Mouse (Mus musculus): ENCODE results near the gene Fzr1.

The Fzr1 gene

DNA sequence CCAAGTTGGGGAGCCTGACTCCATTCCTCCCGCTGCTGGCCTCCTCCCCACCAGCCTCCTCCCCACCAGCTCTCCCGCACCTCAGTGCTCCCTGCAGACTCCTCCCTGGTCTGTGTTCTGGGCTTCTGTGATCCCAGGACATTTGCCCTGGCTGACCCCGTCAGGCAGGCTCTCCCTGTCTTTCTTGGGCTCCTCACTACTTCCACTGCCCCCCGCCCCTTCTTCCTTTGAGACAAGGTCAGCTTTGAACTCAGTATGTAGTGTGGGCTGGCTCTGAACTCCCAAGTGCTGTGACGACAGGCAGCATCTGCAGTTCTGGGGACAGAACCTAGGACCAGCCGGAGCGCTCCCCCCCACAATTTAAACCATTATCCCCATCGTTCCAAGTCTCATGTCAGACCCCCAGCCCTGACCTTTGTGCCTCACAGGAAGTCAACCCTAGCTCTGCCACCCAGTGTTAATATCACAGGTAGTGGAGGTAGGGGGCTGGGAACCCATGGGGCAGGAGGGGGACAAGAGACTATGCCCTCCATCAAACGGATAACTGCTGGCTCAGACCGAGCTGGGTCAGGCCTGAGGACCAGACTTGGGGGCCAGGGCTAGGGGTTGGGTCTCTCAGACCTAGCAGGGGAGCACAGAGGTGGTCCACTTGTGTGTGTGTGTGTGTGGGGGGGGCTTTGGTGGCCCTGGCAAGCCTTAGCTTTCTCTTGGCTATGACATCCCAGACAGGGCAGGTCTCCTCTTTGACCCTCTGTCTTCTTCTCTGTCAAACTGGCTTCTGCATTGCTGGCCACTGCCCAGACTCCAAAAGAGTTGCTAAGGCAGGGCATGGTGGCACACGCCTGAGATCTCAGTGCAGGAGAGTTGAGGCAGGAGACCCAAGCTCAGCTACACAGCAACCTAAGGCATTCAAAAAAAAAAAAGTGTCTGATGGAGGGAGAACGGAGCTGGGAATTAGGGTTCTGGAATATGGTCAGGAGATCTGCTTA lies 39.2 kb upstream of the Fzr1 start:
- in situ Hi-C loops (cut with MboI; ENCODE audit: unreplicated experiment in 2 of 2), result no loop called here

DNA sequence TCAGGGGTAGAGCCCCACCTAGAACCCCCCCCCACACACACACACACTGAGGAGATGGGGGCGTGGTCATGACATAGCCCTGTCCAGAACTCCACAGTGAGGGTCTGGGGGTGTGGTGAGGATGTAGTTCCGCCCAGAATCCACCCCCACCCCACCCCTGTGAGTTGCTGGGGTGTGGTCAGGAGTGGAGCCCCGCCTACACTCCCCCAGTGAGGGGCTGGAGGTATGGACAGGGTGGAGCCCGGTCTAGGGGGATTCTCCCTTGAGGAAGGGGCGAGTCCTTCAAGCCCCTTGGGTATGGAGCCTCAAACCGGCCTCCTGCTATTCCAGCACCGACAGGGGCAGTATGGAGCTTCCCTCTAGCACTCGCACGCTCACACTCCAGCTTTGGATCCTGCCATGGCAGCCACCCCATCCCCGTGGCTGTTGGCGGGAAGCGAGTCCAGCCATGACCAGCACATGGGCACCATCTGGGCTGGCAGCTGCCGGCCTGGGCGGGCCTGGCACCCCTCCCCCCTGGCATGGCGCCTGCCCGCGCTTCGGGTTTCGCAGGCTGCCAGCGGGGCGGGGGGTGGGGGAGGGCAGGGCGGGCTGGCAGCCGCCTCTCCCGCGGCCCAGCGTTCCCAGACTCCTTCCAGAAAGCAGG lies 38.4 kb upstream of the Fzr1 start:
- in situ Hi-C loops (cut with MboI; ENCODE audit: unreplicated experiment in 2 of 2), result no loop called here

DNA sequence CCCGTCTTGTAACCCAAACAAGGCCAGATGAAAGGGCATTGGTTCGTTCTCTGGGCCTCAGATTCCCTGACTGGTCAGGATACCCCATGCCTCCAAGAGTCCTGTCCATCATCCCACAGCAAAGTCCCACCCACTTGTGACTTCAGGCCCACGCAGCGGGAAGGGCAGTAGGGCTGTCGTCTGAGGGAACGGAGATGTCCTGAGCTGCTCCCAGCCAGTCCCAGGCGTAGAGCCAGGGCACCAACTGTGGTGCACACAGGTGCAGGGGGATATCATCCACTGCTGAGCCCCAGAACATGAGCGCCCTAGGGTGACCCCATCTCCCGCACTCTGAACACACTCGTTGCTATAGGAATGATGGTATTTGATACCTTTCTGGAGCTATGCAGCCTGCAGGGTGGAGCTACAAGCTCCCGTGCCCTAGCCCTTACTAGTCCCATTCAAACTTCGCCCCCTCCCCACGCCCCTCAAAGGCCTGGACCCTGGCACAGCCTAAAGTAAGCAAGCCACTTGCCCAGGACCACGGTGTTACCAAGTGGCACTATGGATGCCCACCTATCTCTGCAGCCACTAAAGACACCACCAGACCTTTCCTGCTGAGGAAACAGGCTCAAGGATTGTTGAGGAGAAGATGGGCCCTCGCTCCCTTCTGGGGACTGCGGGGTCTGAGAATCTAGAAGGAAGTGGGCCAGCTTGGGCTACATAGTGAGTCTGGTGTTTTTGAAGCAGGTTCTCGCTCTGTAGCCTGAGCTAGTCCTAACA lies 37.4 kb upstream of the Fzr1 start:
- in situ Hi-C loops (cut with MboI; ENCODE audit: unreplicated experiment in 2 of 2), result no loop called here

DNA sequence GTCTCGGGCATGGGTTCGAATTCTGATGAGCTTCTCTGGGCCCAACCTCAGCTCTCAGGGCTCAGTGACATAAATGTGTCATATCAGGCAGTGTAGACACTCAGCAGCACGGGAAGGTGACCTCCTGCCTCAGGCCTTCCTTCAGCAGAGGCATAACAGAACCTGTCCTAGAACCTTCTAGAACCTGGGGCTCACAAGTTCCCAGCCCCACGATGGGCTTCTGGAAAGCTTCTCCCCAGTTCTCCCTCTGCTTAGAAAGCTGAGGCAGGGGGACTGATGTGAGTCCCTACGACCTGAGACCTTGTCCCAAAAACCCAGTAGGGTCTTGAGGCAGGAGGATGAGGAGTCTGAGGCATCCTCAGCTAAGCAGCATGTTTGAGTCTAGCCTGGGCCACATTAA lies 36.8 kb upstream of the Fzr1 start:
- in situ Hi-C loops (cut with MboI; ENCODE audit: unreplicated experiment in 2 of 2), result no loop called here

DNA sequence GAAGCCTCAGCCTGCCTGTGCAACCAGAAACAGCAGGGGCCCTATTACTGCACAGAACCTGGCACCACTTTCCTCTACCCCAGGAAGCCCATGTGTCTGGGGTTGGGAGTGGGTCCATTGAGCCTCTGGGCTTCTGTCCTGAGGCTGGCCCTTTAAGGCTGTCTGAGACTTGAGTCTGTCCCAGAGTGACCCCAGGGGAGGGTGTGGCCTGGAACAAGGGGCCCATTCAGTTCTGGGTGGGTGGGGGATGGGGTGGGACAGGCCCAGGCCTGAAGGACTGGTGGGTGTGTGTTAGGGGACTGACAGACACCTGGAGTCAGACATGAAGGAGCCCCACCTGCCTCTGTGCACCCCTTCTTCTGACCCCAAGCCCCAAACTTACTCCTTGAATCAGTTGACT lies 36.4 kb upstream of the Fzr1 start:
- in situ Hi-C loops (cut with MboI; ENCODE audit: unreplicated experiment in 2 of 2), result no loop called here

DNA sequence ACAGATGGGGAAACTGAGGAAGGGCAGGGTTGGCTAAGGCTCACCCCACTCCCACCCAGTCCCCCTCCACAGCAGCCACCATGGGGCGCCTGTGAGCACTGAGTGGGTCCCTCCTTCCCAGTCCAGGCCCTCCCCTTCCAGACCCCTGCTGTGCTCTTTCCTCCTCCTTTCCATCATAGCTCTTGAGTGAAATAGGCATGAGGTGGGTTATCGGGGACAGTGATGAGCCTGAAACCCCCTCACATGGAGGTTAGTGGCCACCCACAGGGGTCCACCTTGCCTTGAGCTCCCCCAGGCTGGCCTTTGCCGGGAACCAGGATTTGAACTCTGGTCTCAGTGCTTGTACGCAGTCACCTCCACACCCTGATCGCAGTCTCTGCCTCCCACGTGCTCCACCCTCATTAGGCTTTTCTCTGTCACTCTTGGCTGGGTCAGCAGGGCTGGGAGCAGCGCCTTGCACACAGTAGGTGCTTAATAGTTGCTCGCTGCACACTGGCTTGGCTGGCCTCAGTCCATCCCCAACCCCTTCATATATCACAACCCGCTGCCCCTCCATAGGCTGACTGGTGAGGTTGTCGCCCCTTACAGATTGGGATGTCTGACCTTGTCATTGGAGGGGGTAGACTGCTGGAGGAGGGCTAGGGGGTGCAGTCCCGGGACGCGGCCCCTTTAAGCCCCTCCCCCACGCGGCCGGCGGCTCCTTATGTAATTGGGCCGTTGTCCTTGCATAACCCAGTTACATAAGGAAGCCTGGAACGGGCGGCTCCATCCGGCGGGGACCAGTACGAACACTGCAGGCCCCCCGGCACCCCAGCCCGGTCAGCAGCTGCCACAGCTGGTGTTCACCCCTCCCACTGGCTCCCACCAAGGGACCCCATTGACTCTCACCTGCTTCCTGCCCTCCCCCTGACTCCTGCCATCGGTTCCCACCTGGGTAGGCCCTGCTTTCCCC lies 35.3 kb upstream of the Fzr1 start:
- in situ Hi-C loops (cut with MboI; ENCODE audit: unreplicated experiment in 2 of 2), result no loop called here

DNA sequence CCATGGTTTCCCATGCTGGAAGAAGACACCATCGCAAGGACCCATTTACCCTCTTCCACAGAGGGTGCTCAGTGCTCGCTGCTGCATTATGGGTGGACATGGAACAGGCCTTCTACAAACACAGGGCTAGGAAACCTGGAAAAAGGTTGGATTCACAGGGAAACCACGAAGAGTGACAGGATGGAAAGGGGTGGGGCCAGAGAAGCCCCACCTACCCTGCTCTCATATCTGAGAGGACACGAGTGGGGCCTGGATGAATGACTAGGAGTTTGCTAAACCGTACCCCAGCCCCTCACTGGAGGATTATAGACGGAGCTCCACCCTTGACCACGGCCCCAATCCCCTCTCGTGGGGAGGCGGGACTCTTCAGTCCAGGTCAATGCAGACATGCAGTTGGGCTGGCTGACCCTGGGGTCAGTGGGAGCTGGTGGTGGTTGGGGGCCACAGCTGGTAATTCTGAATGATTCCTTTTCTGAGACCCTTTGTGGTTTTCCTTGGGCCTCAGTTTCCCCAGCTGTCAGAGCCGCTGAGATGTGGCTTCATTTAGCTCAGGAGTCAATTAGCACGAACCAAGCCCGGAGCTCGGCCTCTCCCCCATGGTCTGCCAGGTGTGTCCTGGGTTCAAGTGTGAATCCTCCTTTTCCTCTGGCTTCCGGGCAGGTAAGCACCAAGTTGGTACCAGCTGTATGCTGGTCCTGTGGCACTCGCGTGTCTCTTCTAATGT lies 34.4 kb upstream of the Fzr1 start:
- in situ Hi-C loops (cut with MboI; ENCODE audit: unreplicated experiment in 2 of 2), result no loop called here

DNA sequence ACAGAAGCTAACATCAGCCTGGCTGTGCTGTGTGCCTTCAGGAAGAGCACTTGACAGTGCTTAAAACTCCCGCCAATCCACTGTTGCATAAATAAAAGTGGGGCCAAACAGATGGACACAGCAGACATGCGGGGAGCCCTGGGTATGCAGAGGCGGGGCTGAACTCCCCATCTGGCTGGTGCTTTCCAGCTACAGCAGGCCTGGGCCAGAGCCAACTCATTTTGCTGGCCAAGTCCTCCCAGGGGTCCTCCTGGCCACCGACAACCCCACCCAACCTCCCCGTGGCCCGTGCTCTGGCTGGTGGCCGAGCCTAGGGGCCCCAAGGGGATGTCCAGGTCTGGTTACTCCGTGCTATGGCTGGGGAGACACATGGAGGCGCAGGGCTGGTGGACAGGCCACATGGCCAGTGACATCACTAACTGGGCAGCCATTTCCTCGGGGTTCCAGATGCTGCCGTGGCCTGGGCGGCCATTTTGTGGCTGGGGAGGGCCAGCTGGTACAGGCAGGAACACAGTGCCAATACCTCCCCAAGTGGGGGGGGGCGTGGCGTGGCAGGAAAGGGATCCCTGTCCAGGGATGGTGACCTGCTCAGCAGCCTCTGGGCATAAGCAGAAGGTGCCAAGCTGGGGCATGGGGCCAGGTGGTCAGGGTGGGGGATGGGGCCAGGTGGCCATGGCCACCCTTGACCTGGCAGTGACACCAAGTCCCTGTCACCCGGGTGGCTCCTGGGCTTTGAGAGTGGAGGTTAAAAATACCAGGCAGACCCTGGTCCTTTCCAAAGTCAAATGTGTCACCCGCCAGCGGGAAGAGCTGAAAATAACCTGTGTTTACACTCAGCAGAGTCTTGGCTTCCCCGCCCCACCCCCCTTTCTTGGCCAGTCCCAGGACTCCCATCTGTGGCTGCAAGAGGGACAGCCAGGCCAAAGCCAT lies 33.4 kb upstream of the Fzr1 start:
- in situ Hi-C loops (cut with MboI; ENCODE audit: unreplicated experiment in 2 of 2), result no loop called here

DNA sequence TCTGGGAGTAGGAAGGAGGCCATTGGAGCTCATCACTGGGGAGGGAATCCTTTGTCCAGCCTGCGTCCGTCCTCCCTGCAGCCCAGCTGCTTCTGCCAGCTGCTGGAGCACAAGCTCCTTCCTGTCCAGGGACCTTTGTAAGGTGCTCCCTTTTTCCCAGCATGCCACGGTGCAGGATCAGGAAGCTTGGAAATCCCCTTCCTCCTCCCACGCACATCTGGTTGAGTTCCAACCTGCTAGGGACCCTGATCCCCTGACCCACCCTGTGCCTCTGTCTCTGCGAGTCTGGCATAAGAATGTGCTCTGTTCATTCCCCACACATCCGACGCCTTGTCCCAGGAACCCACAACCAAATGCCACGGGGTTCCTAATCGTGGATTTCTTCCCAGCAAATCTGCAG lies 32.7 kb upstream of the Fzr1 start:
- in situ Hi-C loops (cut with MboI; ENCODE audit: unreplicated experiment in 2 of 2), result no loop called here

DNA sequence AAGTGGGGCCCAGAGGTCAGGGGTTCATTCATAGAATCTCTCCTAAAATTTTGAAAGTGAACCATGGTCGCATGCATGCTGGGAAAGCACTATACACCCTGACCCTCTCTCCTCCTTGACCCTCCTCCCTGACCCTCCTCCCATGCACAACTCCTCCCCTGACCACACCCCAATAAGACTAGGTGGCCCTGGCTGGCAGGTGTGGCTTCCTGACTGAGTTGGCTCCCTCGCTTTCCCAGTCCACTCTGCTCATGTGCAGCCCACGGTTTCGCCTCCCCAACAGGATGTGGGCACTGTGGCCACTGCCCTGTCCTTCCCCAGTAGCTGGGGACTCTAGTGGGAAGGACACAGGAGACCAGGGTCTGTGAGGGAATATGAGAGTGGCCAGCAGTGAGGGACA lies 32.0 kb upstream of the Fzr1 start:
- in situ Hi-C loops (cut with MboI; ENCODE audit: unreplicated experiment in 2 of 2), result no loop called here

DNA sequence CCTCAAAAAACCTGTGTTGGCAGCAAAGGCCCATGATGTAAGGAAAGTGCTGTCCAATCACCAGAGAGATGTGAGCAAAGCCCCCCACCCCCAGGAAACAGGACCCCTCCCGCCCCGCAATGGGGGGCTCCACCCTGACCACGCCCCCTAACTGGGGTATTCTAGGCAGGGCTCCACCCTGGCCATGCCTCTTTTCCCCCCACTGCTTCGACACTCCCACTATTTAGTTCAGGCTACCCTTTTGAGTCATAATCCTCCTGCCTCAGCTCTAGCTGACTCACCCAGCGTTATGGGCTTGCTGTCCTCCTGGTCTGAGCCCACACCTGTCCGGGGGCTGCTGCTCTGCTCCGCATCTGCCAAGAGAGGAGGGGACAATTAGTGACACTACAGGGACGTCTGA lies 31.0 kb upstream of the Fzr1 start:
- in situ Hi-C loops (cut with MboI; ENCODE audit: unreplicated experiment in 2 of 2), result loop anchor here (5.0 to 10.0 kb wide), 2 partner anchors 33 to 765 kb away; no protein-coding TSS in a partner anchor

DNA sequence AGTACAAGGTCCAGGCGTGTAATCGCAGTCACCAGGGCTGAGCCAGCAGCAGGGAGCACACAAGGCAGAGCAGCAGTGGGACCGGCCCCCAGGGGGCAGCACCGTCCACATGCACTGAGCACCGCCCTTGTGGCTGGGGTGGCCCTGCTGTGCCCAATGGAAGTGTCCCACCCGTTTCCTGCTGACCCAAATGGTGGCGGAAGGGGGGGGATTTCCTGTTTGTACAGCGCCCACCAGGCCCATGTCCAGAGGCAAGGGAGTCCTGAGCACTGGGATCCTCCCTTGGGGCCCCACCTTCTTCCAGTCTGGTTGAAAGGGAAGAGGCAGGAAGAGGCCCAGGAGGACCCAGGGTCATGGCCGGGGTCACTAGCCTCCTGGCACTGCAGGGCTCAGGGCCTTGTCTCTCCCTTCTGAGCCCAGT lies 30.6 kb upstream of the Fzr1 start:
- in situ Hi-C loops (cut with MboI; ENCODE audit: unreplicated experiment in 2 of 2), result loop anchor here (5.0 to 10.0 kb wide), 2 partner anchors 33 to 766 kb away; no protein-coding TSS in a partner anchor

DNA sequence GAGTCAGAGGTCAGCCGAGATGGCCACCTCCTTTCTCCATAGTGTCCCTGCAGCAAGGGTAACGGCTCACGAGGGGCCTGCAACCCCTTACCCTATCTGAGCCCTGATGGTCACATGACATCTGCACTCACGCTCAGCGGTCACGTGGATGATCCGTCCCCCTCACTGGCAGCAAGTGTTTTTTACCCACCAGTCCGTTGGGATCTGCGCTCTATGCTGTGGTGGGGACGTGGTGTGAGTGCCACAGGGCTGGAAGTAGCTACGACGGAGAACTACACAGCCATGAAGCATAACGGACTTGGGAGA lies 30.1 kb upstream of the Fzr1 start:
- in situ Hi-C loops (cut with MboI; ENCODE audit: unreplicated experiment in 2 of 2), result loop anchor here (5.0 to 10.0 kb wide), 2 partner anchors 34 to 766 kb away; no protein-coding TSS in a partner anchor

DNA sequence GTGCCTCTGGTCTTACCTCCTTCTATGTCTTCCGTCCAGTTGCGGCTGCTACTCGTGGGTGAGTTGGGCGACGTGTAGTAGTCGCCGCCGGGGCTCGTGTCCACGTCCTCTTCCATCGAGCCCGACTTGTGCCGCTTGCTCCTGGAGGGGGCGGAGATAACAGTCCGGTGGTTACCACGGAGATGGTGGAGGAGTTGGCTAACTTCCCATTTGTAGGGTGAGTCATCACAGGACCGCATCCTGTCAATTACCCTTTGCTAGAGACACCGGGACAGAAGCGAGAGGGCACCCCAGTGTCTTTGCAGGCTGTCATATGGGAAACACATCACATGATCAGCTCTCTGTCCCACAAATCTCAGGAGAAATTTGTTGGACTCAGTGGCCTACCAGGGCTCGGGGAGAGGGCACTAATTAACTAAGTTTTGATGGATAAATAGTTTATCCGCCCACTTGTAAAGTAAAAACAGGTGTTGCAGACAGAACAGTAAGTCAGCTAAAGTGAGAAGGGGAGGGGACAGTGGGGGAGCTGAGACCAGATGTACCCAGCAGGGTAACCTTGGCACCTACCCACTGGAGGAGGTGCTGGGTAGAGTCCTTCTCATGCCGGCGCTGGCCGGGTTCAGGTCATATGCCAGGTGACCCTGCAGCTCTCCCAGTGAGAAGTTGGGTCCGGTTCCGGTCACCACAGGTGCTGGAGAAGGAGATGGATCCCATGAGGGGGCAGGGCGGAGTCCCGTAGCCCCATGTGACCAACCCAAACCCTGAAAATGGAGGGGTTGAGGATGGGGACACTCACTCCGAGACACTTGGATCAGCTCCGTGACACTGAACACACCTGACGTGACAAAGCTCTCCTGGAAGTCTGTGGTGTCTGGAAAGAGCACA lies 29.5 kb upstream of the Fzr1 start:
- in situ Hi-C loops (cut with MboI; ENCODE audit: unreplicated experiment in 2 of 2), result loop anchor here (5.0 to 10.0 kb wide), 2 partner anchors 35 to 767 kb away; no protein-coding TSS in a partner anchor

DNA sequence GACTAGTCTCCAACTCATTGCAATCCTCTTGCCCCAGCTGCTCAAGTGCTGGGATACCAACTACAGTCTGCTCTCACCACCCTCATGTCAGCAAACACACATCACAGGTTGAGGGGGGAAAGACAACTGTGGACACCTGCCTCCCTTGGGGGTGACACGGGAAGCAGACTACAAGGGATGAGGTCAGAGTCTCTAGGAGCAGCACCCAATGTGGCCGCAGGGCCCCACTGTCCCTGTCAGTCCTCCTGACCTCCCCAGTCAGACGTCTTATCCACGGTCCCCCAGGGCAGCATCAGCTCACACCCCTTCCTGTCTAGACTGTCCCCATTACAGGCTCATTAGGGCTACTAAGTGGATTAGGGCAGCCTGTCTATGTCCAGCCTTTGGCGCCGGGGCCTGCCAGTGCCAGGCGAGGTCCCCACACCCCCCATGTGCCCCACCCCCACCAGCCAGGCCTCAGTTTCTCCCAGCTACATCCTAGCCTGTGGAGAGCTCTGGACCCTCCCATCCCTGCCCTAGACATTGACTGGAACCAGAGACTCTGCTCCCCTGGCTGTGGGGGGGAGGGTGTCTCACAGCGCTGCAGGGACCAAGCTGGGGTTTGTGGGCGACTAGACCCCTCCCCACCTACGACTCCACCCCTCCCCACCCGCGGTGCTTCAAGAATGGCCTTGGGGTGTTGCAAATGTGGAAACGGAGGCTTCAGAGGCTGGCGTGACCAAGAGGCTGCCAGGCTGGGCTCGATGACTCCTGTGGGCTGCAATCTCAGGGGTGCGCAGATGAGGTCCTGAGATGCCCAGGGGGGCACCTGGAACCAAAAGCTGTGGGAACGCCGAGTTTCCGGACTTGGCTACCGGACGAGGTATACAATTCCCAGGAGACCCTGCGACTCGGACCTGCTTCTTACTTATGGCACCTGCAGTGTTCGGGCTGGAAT lies 28.5 kb upstream of the Fzr1 start:
- in situ Hi-C loops (cut with MboI; ENCODE audit: unreplicated experiment in 2 of 2), result loop anchor here (5.0 to 10.0 kb wide), 2 partner anchors 36 to 768 kb away; no protein-coding TSS in a partner anchor

DNA sequence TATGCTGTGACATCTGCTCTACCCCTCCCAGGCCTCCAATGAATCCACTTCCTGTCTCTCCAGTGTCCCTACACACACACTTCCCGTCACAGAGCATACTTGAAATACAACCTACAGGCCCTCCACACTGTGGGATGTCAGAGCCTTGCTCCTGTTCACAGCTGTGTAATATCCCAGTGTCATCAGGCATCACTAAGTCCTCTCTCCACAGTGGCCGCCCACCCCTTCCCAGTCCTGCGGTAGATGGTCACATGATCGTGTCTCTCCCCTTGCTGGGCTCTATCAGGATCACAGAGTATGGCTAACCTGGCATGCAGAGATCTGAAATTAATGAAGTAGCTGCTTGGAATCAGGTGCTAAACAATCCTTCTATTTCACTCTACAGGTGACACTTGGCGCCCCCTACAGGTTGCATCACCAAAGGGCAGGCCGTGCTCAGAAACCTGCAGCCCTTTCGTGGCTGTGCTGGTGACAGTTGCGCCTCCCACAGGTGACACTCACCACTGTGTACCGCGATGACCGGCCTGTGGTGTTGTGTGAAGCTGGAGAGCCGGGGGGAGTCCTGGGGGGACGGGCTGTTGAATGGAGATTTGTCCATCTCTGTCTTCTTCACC lies 27.4 kb upstream of the Fzr1 start:
- in situ Hi-C loops (cut with MboI; ENCODE audit: unreplicated experiment in 2 of 2), result loop anchor here (5.0 to 10.0 kb wide), 2 partner anchors 37 to 769 kb away; no protein-coding TSS in a partner anchor

Measured in v-Abl transformed pro-B cells (cell line).